Mouse (Mus musculus): ENCODE measurements around the gene Rp9. TPM values are rescaled to one million over a fixed set of nuclear protein-coding genes. Genes with fewer than 3 reads are reported as not detected.

Gene Rp9
- polyA plus RNA-seq, 1 experiment from 2014 or later = 57.2 TPM

- no peaks in the 10 kb centered on the region for H3K36me3 ChIP-seq (ENCODE audit: control insufficient read depth, insufficient read depth, low read length)
- no peaks in the 10 kb centered on the region for H3K27me3 ChIP-seq (ENCODE audit: control insufficient read depth, insufficient read depth, low read length)
- H3K27ac ChIP-seq (replicated peaks; ENCODE audit: low read depth, low read length) = peak overlapping the region; percentile 74
- DNase-seq = peak; percentile 76
- peak overlapping the region; percentile 73 for H3K9ac ChIP-seq (replicated peaks; ENCODE audit: low read length)
- ATAC-seq (ENCODE audit: low FRiP score, low TSS enrichment) = peak; percentile 79
- no peaks in the 10 kb centered on the region for H3K9me3 ChIP-seq (ENCODE audit: control insufficient read depth, low read length)
- H3K4me1 ChIP-seq (ENCODE audit: control insufficient read depth, insufficient read depth, low read length) = peaks cover 5% of the 10 kb centered on the region; the same call in 1 of the 2 replicates
- WGBS = under 1% methylated on average over 41 of the region's 41 CpGs
- H3K4me2 ChIP-seq (ENCODE audit: low read length) = peak overlapping the region; percentile 96
- peak overlapping the region; percentile 66 for H3K4me3 ChIP-seq (replicated peaks; ENCODE audit: low read depth, low read length)
These were observed 81.1 kb downstream of the Rp9 start for GRCm38 (mm10) chr9:22388401-22388980.

GRCm38 (mm10) chr9:22387901-22388300, 81.6 kb downstream of the Rp9 start:
- DNase-seq = no peak
- no peaks in the 10 kb centered on the region for H3K27me3 ChIP-seq (ENCODE audit: control insufficient read depth, insufficient read depth, low read length)
- H3K4me3 ChIP-seq (replicated peaks; ENCODE audit: low read depth, low read length) = peak overlapping the region; percentile 66
- peak overlapping the region; percentile 96 for H3K4me2 ChIP-seq (ENCODE audit: low read length)
- no peak overlapping the region for H3K27ac ChIP-seq (replicated peaks; ENCODE audit: low read depth, low read length)
- H3K36me3 ChIP-seq (ENCODE audit: control insufficient read depth, insufficient read depth, low read length) = no peaks in the 10 kb centered on the region
- H3K9me3 ChIP-seq (ENCODE audit: control insufficient read depth, low read length) = no peaks in the 10 kb centered on the region
- peak overlapping the region; percentile 73 for H3K9ac ChIP-seq (replicated peaks; ENCODE audit: low read length)
- H3K4me1 ChIP-seq (ENCODE audit: control insufficient read depth, insufficient read depth, low read length) = peaks cover 5% of the 10 kb centered on the region; the same call in 1 of the 2 replicates
- 15% methylated on average over 6 of the region's 6 CpGs for WGBS
- ATAC-seq (ENCODE audit: low FRiP score, low TSS enrichment) = no peak

GRCm38 (mm10) chr9:22385890-22386289, 83.7 kb downstream of the Rp9 start:
- 81% methylated on average over 2 of the region's 2 CpGs for WGBS
- no peak for ATAC-seq (ENCODE audit: low FRiP score, low TSS enrichment)
- H3K4me3 ChIP-seq (replicated peaks; ENCODE audit: low read depth, low read length) = no peak overlapping the region

GRCm38 (mm10) chr9:22376086-22376485, 93.5 kb downstream of the Rp9 start:
- no peaks in the 10 kb centered on the region for H3K27me3 ChIP-seq (ENCODE audit: control insufficient read depth, insufficient read depth, low read length)
- no peak overlapping the region for H3K9ac ChIP-seq (replicated peaks; ENCODE audit: low read length)
- peaks cover 12% of the 10 kb centered on the region; the same call in 1 of the 2 replicates for H3K36me3 ChIP-seq (ENCODE audit: control insufficient read depth, insufficient read depth, low read length)
- H3K27ac ChIP-seq (replicated peaks; ENCODE audit: low read depth, low read length) = no peak overlapping the region
- H3K4me2 ChIP-seq (ENCODE audit: low read length) = no peak overlapping the region
- peak; percentile 16 for DNase-seq
- H3K9me3 ChIP-seq (ENCODE audit: control insufficient read depth, low read length) = no peaks in the 10 kb centered on the region
- 77% methylated on average over 5 of the region's 5 CpGs for WGBS
- H3K4me3 ChIP-seq (replicated peaks; ENCODE audit: low read depth, low read length) = no peak overlapping the region
- ATAC-seq (ENCODE audit: low FRiP score, low TSS enrichment) = no peak
- no peaks in the 10 kb centered on the region for H3K4me1 ChIP-seq (ENCODE audit: control insufficient read depth, insufficient read depth, low read length)

More at GRCm38 (mm10) chr9:22385890-22386289, 83.7 kb downstream of the Rp9 start:
- DNase-seq = no peak
- no peak overlapping the region for H3K4me2 ChIP-seq (ENCODE audit: low read length)
- no peaks in the 10 kb centered on the region for H3K9me3 ChIP-seq (ENCODE audit: control insufficient read depth, low read length)
- no peaks in the 10 kb centered on the region for H3K36me3 ChIP-seq (ENCODE audit: control insufficient read depth, insufficient read depth, low read length)
- no peak overlapping the region for H3K27ac ChIP-seq (replicated peaks; ENCODE audit: low read depth, low read length)
- no peak overlapping the region for H3K9ac ChIP-seq (replicated peaks; ENCODE audit: low read length)
- H3K27me3 ChIP-seq (ENCODE audit: control insufficient read depth, insufficient read depth, low read length) = no peaks in the 10 kb centered on the region
- H3K4me1 ChIP-seq (ENCODE audit: control insufficient read depth, insufficient read depth, low read length) = peaks cover 5% of the 10 kb centered on the region; the same call in 1 of the 2 replicates

- WGBS = over 99% methylated on average over 4 of the region's 4 CpGs
These were observed 96.8 kb downstream of the Rp9 start for GRCm38 (mm10) chr9:22372760-22373159.

GRCm38 (mm10) chr9:22368030-22368429, 101.5 kb downstream of the Rp9 start:
- H3K36me3 ChIP-seq (ENCODE audit: control insufficient read depth, insufficient read depth, low read length) = peaks cover 18% of the 10 kb centered on the region; the same call in 1 of the 2 replicates
- no peak overlapping the region for H3K9ac ChIP-seq (replicated peaks; ENCODE audit: low read length)
- WGBS = 84% methylated on average over 6 of the region's 6 CpGs
- H3K27me3 ChIP-seq (ENCODE audit: control insufficient read depth, insufficient read depth, low read length) = no peaks in the 10 kb centered on the region
- no peak overlapping the region for H3K27ac ChIP-seq (replicated peaks; ENCODE audit: low read depth, low read length)
- H3K9me3 ChIP-seq (ENCODE audit: control insufficient read depth, low read length) = no peaks in the 10 kb centered on the region
- no peak overlapping the region for H3K4me3 ChIP-seq (replicated peaks; ENCODE audit: low read depth, low read length)
- no peak for DNase-seq
- no peaks in the 10 kb centered on the region for H3K4me1 ChIP-seq (ENCODE audit: control insufficient read depth, insufficient read depth, low read length)
- no peak overlapping the region for H3K4me2 ChIP-seq (ENCODE audit: low read length)
- no peak for ATAC-seq (ENCODE audit: low FRiP score, low TSS enrichment)

More at GRCm38 (mm10) chr9:22372760-22373159, 96.8 kb downstream of the Rp9 start:
- Histone ChIP-seq H3K4me1 (ENCODE audit: control insufficient read depth, insufficient read depth, low read length) (no peaks in the 10 kb centered on the region), H3K36me3 (ENCODE audit: control insufficient read depth, insufficient read depth, low read length) (peaks cover 21% of the 10 kb centered on the region; the same call in 1 of the 2 replicates), H3K27me3 (ENCODE audit: control insufficient read depth, insufficient read depth, low read length) (no peaks in the 10 kb centered on the region), H3K9ac (replicated peaks; ENCODE audit: low read length) (no peak overlapping the region), H3K9me3 (ENCODE audit: control insufficient read depth, low read length) (no peaks in the 10 kb centered on the region), H3K4me2 (ENCODE audit: low read length) (no peak overlapping the region), H3K4me3 (replicated peaks; ENCODE audit: low read depth, low read length) (no peak overlapping the region), H3K27ac (replicated peaks; ENCODE audit: low read depth, low read length) (no peak overlapping the region)
- ATAC-seq (ENCODE audit: low FRiP score, low TSS enrichment) = no peak
- DNase-seq = no peak

GRCm38 (mm10) chr9:22366621-22367020, 102.9 kb downstream of the Rp9 start:
- Histone ChIP-seq H3K27ac (replicated peaks; ENCODE audit: low read depth, low read length) (no peak overlapping the region), H3K36me3 (ENCODE audit: control insufficient read depth, insufficient read depth, low read length) (peaks cover 15% of the 10 kb centered on the region; the same call in 1 of the 2 replicates), H3K4me2 (ENCODE audit: low read length) (no peak overlapping the region), H3K9me3 (ENCODE audit: control insufficient read depth, low read length) (no peaks in the 10 kb centered on the region), H3K9ac (replicated peaks; ENCODE audit: low read length) (no peak overlapping the region), H3K4me3 (replicated peaks; ENCODE audit: low read depth, low read length) (no peak overlapping the region), H3K4me1 (ENCODE audit: control insufficient read depth, insufficient read depth, low read length) (no peaks in the 10 kb centered on the region), H3K27me3 (ENCODE audit: control insufficient read depth, insufficient read depth, low read length) (no peaks in the 10 kb centered on the region)
- no peak for DNase-seq
- 98% methylated on average over 10 of the region's 10 CpGs for WGBS
- ATAC-seq (ENCODE audit: low FRiP score, low TSS enrichment) = no peak

GRCm38 (mm10) chr9:22366221-22366620, 103.3 kb downstream of the Rp9 start:
- Histone ChIP-seq H3K4me1 (ENCODE audit: control insufficient read depth, insufficient read depth, low read length) (no peaks in the 10 kb centered on the region), H3K9ac (replicated peaks; ENCODE audit: low read length) (no peak overlapping the region), H3K4me3 (replicated peaks; ENCODE audit: low read depth, low read length) (no peak overlapping the region), H3K4me2 (ENCODE audit: low read length) (no peak overlapping the region), H3K36me3 (ENCODE audit: control insufficient read depth, insufficient read depth, low read length) (peaks cover 12% of the 10 kb centered on the region; the same call in 1 of the 2 replicates), H3K9me3 (ENCODE audit: control insufficient read depth, low read length) (no peaks in the 10 kb centered on the region), H3K27ac (replicated peaks; ENCODE audit: low read depth, low read length) (no peak overlapping the region), H3K27me3 (ENCODE audit: control insufficient read depth, insufficient read depth, low read length) (no peaks in the 10 kb centered on the region)
- DNase-seq (no peak), ATAC-seq (ENCODE audit: low FRiP score, low TSS enrichment) (no peak)
- WGBS = 97% methylated on average over 2 of the region's 2 CpGs
